Mouse (Mus musculus): ENCODE measurements around the gene Dalrd3. TPM values are rescaled to one million over a fixed set of nuclear protein-coding genes. Genes with fewer than 3 reads are reported as not detected.

The Dalrd3 gene
- polyA plus RNA-seq, 2 experiments, result 124 to 144 TPM

- H3K9ac ChIP-seq (ENCODE audit: low read depth, low read length, severe bottlenecking), result no peak overlapping the region
- no peaks in the 10 kb centered on the region for H3K9me3 ChIP-seq (ENCODE audit: control insufficient read depth, low read length)
- ATAC-seq (ENCODE audit: low FRiP score, low read depth), result no peak
- H3K27me3 ChIP-seq (ENCODE audit: control insufficient read depth, insufficient read depth, low read length), result no peaks in the 10 kb centered on the region
- H3K36me3 ChIP-seq (ENCODE audit: control insufficient read depth, insufficient read depth, low read length), result peaks cover 53% of the 10 kb centered on the region
- peaks cover 12% of the 10 kb centered on the region for H3K4me1 ChIP-seq (ENCODE audit: control insufficient read depth, insufficient read depth, low read length)
- no peak overlapping the region for H3K4me3 ChIP-seq (replicated peaks; ENCODE audit: low read length)
- 92% methylated on average over 15 of the region's 16 CpGs for WGBS
- no peak for DNase-seq (ENCODE audit: low spot score)
- no peak for TF ChIP-seq POLR2A (IDR thresholded peaks at IDR 0.05; ENCODE audit: borderline replicate concordance, extremely low read depth, insufficient read depth, insufficient read length)
- no peak overlapping the region for H3K4me2 ChIP-seq (replicated peaks; ENCODE audit: low read depth, low read length, severe bottlenecking)
- H3K27ac ChIP-seq (replicated peaks; ENCODE audit: low read depth, low read length), result no peak overlapping the region
Measured at GRCm38 (mm10) chr9:108571401-108571973, 1.8 kb downstream of the Dalrd3 start.

GRCm38 (mm10) chr9:108572321-108572720 is 2.6 kb downstream of the Dalrd3 start:
- ATAC-seq (ENCODE audit: low FRiP score, low read depth) (no peak), DNase-seq (ENCODE audit: low spot score) (no peak)
- H3K36me3 ChIP-seq (ENCODE audit: control insufficient read depth, insufficient read depth, low read length), result peaks cover 54% of the 10 kb centered on the region
- peaks cover 20% of the 10 kb centered on the region for H3K4me1 ChIP-seq (ENCODE audit: control insufficient read depth, insufficient read depth, low read length)
- no peaks in the 10 kb centered on the region for H3K27me3 ChIP-seq (ENCODE audit: control insufficient read depth, insufficient read depth, low read length)
- no peak for TF ChIP-seq POLR2A (IDR thresholded peaks at IDR 0.05; ENCODE audit: borderline replicate concordance, extremely low read depth, insufficient read depth, insufficient read length)
- no peaks in the 10 kb centered on the region for H3K9me3 ChIP-seq (ENCODE audit: control insufficient read depth, low read length)
- no peak overlapping the region for H3K9ac ChIP-seq (ENCODE audit: low read depth, low read length, severe bottlenecking)
- no peak overlapping the region for H3K4me2 ChIP-seq (replicated peaks; ENCODE audit: low read depth, low read length, severe bottlenecking)
- H3K27ac ChIP-seq (replicated peaks; ENCODE audit: low read depth, low read length), result no peak overlapping the region
- no peak overlapping the region for H3K4me3 ChIP-seq (replicated peaks; ENCODE audit: low read length)
- whole genome bisulfite sequencing, result 85% methylated on average over 10 of the region's 10 CpGs

- peaks cover 54% of the 10 kb centered on the region for H3K36me3 ChIP-seq (ENCODE audit: control insufficient read depth, insufficient read depth, low read length)
- ATAC-seq (ENCODE audit: low FRiP score, low read depth), result no peak
Measured at GRCm38 (mm10) chr9:108573774-108574690, 4.3 kb downstream of the Dalrd3 start.

GRCm38 (mm10) chr9:108574921-108575320 is 5.2 kb downstream of the Dalrd3 start:
- Histone ChIP-seq H3K4me3 (replicated peaks; ENCODE audit: low read length) (no peak overlapping the region), H3K36me3 (ENCODE audit: control insufficient read depth, insufficient read depth, low read length) (peaks cover 54% of the 10 kb centered on the region), H3K27me3 (ENCODE audit: control insufficient read depth, insufficient read depth, low read length) (no peaks in the 10 kb centered on the region), H3K4me1 (ENCODE audit: control insufficient read depth, insufficient read depth, low read length) (peaks cover 28% of the 10 kb centered on the region), H3K27ac (replicated peaks; ENCODE audit: low read depth, low read length) (no peak overlapping the region), H3K9ac (ENCODE audit: low read depth, low read length, severe bottlenecking) (no peak overlapping the region), H3K4me2 (replicated peaks; ENCODE audit: low read depth, low read length, severe bottlenecking) (no peak overlapping the region), H3K9me3 (ENCODE audit: control insufficient read depth, low read length) (no peaks in the 10 kb centered on the region)
- no peak for TF ChIP-seq POLR2A (IDR thresholded peaks at IDR 0.05; ENCODE audit: borderline replicate concordance, extremely low read depth, insufficient read depth, insufficient read length)
- WGBS, result 90% methylated on average over 12 of the region's 12 CpGs
- DNase-seq (ENCODE audit: low spot score), result no peak
- no peak for ATAC-seq (ENCODE audit: low FRiP score, low read depth)

More at GRCm38 (mm10) chr9:108573774-108574690, 4.3 kb downstream of the Dalrd3 start:
- no peak overlapping the region for H3K4me2 ChIP-seq (replicated peaks; ENCODE audit: low read depth, low read length, severe bottlenecking)
- H3K9me3 ChIP-seq (ENCODE audit: control insufficient read depth, low read length), result no peaks in the 10 kb centered on the region
- DNase-seq (ENCODE audit: low spot score), result peak; percentile 50
- no peak overlapping the region for H3K9ac ChIP-seq (ENCODE audit: low read depth, low read length, severe bottlenecking)
- WGBS, result 57% methylated on average over 25 of the region's 26 CpGs
- H3K27me3 ChIP-seq (ENCODE audit: control insufficient read depth, insufficient read depth, low read length), result no peaks in the 10 kb centered on the region
- H3K27ac ChIP-seq (replicated peaks; ENCODE audit: low read depth, low read length), result no peak overlapping the region
- H3K4me3 ChIP-seq (replicated peaks; ENCODE audit: low read length), result no peak overlapping the region
- TF ChIP-seq POLR2A (IDR thresholded peaks at IDR 0.05; ENCODE audit: borderline replicate concordance, extremely low read depth, insufficient read depth, insufficient read length), result no peak
- peaks cover 20% of the 10 kb centered on the region for H3K4me1 ChIP-seq (ENCODE audit: control insufficient read depth, insufficient read depth, low read length)

GRCm38 (mm10) chr9:108575321-108576297 is 5.9 kb downstream of the Dalrd3 start:
- Histone ChIP-seq H3K27me3 (ENCODE audit: control insufficient read depth, insufficient read depth, low read length) (no peaks in the 10 kb centered on the region), H3K4me3 (replicated peaks; ENCODE audit: low read length) (no peak overlapping the region), H3K27ac (replicated peaks; ENCODE audit: low read depth, low read length) (no peak overlapping the region), H3K4me1 (ENCODE audit: control insufficient read depth, insufficient read depth, low read length) (peaks cover 21% of the 10 kb centered on the region), H3K9ac (ENCODE audit: low read depth, low read length, severe bottlenecking) (no peak overlapping the region), H3K9me3 (ENCODE audit: control insufficient read depth, low read length) (no peaks in the 10 kb centered on the region), H3K36me3 (ENCODE audit: control insufficient read depth, insufficient read depth, low read length) (peaks cover 54% of the 10 kb centered on the region), H3K4me2 (replicated peaks; ENCODE audit: low read depth, low read length, severe bottlenecking) (no peak overlapping the region)
- TF ChIP-seq POLR2A (IDR thresholded peaks at IDR 0.05; ENCODE audit: borderline replicate concordance, extremely low read depth, insufficient read depth, insufficient read length), result no peak
- ATAC-seq (ENCODE audit: low FRiP score, low read depth), result no peak
- no peak for DNase-seq (ENCODE audit: low spot score)
- WGBS, result 85% methylated on average over 36 of the region's 37 CpGs
